Comparison of ENCODE assay signal across 20 mouse cellular contexts in genomic region chr8:105077071-105077470, GRCm38 (mm10). TPM values are rescaled to one million over a fixed set of nuclear protein-coding genes. Genes with fewer than 3 reads are reported as not detected.
"Had no signal": no experiment of that assay in that cellular context is flagged by ENCODE, and none has a peak within 500 bp of the region (broad histone marks: within the 10 kb centered on the region; RNA-seq: fewer than 3 reads in every experiment).

No protein-coding gene starts in this region.

- H3K36me3 ChIP-seq: liver, embryonic 15.5 days; lung, embryonic 15.5 days; midbrain, embryonic 13.5 days; midbrain, embryonic 15.5 days; neural tube, embryonic 12.5 days; stomach, embryonic 15.5 days had no signal

- H3K27me3 ChIP-seq: liver, embryonic 15.5 days; lung, embryonic 15.5 days; midbrain, embryonic 13.5 days; midbrain, embryonic 15.5 days; neural tube, embryonic 12.5 days; stomach, embryonic 15.5 days had no signal

- H3K4me1 ChIP-seq: liver, embryonic 15.5 days; lung, embryonic 15.5 days; megakaryocyte, embryonic 14.5 days; midbrain, embryonic 13.5 days; midbrain, embryonic 15.5 days; neural tube, embryonic 12.5 days; stomach, embryonic 15.5 days had no signal

- DNase-seq: liver, postnatal 0 days; right cerebral cortex, postnatal 14 days; thymus, adult 2 months; thymus, postnatal 25 days; thymus, postnatal 4 days had no signal

- H3K27ac ChIP-seq: liver, embryonic 15.5 days; lung, embryonic 15.5 days; macrophage; midbrain, embryonic 13.5 days; midbrain, embryonic 15.5 days; neural tube, embryonic 12.5 days; stomach, embryonic 15.5 days; stomach, postnatal 0 days had no signal

- H3K4me3 ChIP-seq: liver, embryonic 15.5 days; lung, embryonic 15.5 days; megakaryocyte, embryonic 14.5 days; midbrain, embryonic 13.5 days; midbrain, embryonic 15.5 days; neural tube, embryonic 12.5 days; stomach, embryonic 15.5 days had no signal

RNA-seq across cellular contexts. Expression of gene Ces3b, which starts 6.5 kb away (rescaled TPM):
- polyA plus RNA-seq: liver, embryonic 15.5 days; lung, embryonic 15.5 days; lung, postnatal 0 days; macrophage; midbrain, embryonic 11.5 days; midbrain, embryonic 13.5 days; midbrain, embryonic 15.5 days; midbrain, postnatal 0 days; neural tube, embryonic 12.5 days; neural tube, embryonic 14.5 days; spleen, adult 2 months; stomach, embryonic 15.5 days; stomach, postnatal 0 days; urinary bladder, adult 2 months had no signal

RNA-seq across cellular contexts. Expression of gene Ces3a, which starts 28.7 kb away (rescaled TPM):
- polyA plus RNA-seq: lung, embryonic 15.5 days; lung, postnatal 0 days; macrophage; midbrain, embryonic 11.5 days; midbrain, embryonic 13.5 days; midbrain, embryonic 15.5 days; midbrain, postnatal 0 days; neural tube, embryonic 12.5 days; neural tube, embryonic 14.5 days; spleen, adult 2 months; stomach, embryonic 15.5 days; urinary bladder, adult 2 months had no signal

RNA-seq across cellular contexts. Expression of gene Ces4a, which starts 54.5 kb away (rescaled TPM):
- polyA plus RNA-seq: liver, embryonic 15.5 days; lung, embryonic 15.5 days; lung, postnatal 0 days; macrophage; midbrain, embryonic 11.5 days; midbrain, embryonic 13.5 days; midbrain, postnatal 0 days; neural tube, embryonic 12.5 days; spleen, adult 2 months; stomach, embryonic 15.5 days; stomach, postnatal 0 days; thymus, adult 2 months; urinary bladder, adult 2 months had no signal
